Mouse (Mus musculus): ENCODE measurements around the gene Creb3l2.

Gene Creb3l2

DNA sequence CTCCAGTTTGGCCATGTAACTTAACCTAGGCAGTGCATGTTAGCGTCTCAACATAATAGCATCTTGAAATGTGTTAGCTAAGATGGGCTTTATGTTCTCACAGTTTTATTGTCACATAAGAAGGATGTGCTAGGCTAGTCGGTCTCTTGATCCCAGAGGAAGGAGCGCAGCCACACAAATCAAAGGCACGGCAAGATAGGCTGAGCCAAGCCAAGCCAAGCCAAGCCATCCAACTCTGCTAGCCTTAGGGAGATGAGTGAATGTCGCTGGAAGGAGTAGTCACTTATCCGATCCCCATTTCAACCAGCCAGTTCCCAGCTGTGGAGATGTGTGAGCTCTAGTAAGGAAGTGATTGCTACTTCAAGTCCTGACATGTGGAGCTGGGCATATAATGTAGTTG is 75.0 kb downstream of the Creb3l2 start:
- no peak for DNase-seq

DNA sequence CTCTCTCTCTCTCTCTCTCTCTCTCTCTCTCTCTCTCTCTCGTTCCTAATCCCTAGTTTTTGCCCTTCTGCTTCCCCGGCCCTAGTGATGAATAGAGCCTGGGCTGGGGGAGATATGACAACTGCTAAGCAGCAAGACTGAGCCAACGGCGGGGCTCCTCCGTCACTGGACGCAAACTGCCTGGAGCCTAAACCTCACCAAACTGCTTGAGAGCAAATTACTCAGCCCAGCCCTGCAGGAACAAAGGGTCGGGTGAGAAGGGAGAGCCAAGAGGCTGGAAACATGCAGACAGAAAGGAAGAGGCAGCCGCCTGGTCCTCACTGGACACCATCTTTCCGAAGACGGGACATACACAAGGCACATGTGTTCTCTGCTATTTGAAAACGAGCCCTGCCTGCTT is 76.8 kb downstream of the Creb3l2 start:
- no peak for DNase-seq

DNA sequence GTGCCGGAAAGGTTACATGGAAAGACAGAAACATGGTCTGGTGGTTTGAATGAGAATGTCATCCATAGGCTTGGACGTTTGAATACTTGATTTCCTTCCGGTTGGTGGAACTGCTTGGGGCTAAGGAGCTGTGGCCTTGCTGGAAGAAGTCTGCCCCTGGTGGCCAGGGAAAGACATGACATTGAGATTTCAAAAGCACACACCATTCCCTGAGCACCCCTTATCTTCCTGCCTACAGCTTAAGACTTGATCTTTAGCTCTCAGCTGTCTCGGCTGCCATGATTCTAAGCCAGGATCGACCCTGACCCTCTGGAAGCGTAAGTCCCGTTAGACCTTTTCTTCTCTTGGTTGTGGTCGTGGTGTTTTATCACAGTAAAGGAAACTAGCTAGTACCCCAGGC is 77.6 kb downstream of the Creb3l2 start:
- DNase-seq: no peak

DNA sequence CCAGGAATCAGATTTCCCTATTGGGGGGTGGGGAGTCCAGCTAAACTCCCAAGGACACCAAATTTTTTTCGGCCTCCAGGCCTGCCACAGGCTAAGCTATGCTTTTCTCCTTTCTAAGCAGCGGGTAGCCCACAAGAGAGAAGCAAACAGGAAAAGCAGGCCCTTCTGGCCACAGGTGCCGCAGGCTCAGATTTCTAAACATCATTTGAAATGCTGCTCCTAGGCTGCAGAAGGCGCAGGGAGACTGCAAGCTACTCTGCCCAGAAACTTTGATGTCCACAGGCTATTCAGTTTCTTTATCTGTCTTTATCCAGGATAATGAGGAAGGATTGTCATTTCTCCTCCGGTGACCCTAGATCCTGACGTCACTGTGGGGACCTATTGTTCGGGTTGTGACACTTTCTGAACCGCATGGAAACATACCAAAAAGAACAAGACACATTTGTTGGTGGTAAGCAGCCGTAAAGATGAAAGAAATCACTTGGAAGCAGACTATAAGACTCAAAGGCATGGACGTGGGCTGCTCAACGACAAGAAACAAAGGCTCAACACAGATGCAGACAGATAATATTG is 81.0 kb downstream of the Creb3l2 start:
- DNase-seq: no peak

GRCm38 (mm10) chr6:37354449-37355179 is 87.3 kb downstream of the Creb3l2 start:
- DNase-seq: peak; percentile 46

- no peak for DNase-seq
These were observed 88.3 kb downstream of the Creb3l2 start for GRCm38 (mm10) chr6:37353616-37354015.

GRCm38 (mm10) chr6:37351731-37352380 is 90.1 kb downstream of the Creb3l2 start:
- DNase-seq: peak; percentile 51

- no peak for DNase-seq
These were observed 91.6 kb downstream of the Creb3l2 start for GRCm38 (mm10) chr6:37350315-37350714.

- DNase-seq: no peak
These were observed 94.3 kb downstream of the Creb3l2 start for GRCm38 (mm10) chr6:37347606-37348005.

DNA sequence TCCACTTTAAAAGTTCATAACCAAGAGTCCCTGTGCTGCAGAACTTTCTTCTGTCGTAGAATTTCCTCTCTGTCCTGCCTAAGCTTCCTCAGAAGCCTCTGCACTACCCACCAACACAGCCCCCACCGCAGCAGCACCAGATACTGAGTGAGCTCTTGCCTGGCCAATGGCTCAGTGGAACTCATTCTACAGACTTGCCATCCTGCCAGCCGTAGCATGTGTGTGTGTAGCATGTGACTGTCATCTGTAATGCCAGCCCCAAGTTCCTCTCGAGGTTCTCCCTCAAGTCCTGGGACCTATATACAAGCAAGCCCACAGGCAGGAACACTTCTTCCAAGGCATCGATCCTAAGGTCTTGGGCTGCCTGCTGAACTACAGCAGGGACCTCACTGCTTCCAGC is 103.9 kb downstream of the Creb3l2 start:
- DNase-seq: no peak

DNA sequence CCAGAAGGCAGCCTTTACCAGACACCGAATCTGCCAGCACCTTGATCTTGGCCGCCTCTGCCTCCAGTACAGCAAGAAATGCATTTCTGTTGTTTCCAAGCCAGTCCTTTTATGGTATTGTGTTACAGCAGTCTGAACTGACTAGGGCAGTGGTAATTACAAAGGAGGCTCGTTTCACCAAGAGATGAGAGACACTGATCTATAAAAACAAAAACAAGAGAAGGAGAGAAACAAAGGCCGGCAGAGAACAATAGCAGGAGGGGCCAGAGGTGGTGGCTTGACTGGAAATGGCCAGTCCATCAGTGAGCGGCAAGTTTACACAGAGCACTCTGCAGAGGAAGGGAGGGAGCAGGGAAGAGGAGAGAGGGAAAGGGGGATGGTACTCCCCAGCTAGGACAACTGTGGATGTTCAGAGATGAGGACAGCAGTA is 105.1 kb downstream of the Creb3l2 start:
- DNase-seq: no peak

DNA sequence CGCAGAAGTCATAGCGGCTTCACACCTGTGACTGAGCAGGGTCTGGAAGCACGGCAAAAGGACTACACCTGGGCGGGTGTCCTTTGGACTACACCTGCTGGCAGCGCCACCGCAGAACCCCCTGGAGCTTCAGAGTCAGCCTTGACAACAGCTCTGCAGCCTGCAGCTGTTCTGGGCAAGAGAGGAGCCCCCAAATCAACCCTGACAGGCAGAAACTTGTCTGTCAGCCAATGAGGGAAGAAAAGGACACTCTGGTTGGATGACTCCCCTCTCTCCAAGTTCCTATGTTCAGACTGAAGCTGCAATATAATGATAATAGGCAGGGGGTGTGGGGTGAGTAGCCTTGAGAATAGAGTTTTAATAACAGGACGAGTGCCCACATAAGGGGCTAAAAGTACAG is 105.6 kb downstream of the Creb3l2 start:
- DNase-seq: no peak

DNA sequence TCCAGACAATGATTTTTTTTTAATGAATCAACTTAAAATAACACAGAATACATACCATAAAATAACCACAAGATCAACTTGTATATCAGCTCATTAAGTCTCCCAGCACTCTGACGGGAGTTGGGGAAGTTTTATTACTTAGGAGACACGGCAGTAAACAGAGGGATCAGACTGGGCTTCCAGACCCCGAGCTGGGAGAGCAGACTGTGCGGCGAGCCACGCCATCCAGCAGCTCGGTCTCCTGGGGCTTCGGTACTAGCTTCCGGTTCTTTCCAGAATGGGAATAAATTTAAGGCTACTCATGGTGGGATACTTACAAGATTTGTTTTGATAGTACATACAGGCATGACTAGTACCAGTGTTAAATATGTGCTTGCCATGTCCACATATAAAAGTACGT is 109.1 kb downstream of the Creb3l2 start:
- DNase-seq: no peak

- no peak for DNase-seq
These were observed 111.8 kb downstream of the Creb3l2 start for GRCm38 (mm10) chr6:37329901-37330864.

- DNase-seq: no peak
These were observed 112.6 kb downstream of the Creb3l2 start for GRCm38 (mm10) chr6:37329376-37329775.

DNA sequence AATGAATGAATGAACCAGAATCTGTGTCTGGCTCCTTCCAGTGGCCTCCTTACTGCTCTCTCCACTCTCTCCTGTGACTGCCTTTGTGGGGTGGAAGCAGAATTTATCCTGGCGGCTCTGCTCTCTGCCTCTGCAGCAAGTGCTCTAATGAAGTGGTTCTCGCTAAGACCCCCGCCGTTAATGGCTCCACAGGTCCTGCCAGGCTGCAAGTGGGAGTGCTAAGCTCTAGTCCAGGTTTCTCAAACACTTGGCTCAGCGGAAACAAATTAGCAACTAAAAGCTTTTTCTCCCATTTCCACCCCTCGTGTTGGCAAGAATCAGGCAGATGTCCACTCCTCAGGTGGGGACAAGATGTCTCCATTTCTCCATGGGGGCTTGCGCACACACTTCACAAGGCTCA is 113.3 kb downstream of the Creb3l2 start:
- DNase-seq: no peak

DNA sequence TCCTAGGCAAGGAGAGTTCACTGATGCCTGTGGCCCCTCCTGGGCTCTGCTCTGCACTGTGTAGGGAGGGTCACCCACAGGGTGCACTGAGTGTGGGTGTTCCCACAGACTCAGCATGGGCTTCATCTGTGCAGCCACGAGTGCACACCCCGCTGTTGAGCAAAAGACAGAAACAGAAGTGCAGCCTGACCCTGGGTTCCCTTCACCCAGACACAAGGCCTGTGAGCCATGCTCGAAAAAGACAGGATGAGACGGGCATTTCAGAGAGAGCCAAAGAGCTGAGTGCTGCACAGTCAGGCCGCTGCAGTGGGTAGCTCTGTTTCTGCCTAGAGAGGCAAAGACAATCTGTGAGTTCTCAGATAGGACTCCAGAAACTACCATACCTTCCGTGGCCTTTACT is 114.4 kb downstream of the Creb3l2 start:
- no peak for DNase-seq

GRCm38 (mm10) chr6:37326603-37326955 is 115.4 kb downstream of the Creb3l2 start:
- DNase-seq: no peak

DNA sequence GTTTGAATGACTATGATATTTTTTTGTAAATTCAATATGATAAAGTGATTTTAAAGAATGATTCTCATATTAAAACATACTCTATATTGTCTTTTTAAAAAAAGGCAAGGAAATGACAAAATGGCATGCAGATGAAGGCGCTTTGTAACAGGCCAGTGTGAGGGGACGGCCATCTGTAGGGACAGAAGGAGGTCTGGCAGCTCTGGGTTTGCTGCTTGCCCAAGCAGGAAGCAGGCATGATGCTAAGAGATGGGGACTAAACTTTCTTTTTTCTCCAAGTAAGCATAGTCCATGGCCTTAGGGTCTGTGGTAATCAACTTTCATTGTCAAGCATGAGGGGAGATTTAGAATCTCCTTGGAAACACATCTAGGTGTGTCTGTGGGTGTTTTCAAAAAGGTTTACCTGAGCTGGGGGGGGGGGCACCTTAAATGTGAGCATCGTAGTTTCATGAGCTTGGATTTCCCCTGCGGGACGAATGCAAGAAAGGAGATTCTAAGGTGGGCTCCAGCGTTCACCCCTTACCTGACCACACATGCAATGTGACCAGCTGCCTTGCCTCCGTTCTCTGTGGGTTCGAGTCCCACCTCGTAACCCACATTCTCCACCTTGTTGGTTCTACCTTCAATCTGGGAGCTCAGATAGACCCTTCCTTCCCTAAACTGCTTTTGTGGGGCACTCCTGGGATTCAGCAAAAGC is 115.9 kb downstream of the Creb3l2 start:
- DNase-seq: no peak

DNA sequence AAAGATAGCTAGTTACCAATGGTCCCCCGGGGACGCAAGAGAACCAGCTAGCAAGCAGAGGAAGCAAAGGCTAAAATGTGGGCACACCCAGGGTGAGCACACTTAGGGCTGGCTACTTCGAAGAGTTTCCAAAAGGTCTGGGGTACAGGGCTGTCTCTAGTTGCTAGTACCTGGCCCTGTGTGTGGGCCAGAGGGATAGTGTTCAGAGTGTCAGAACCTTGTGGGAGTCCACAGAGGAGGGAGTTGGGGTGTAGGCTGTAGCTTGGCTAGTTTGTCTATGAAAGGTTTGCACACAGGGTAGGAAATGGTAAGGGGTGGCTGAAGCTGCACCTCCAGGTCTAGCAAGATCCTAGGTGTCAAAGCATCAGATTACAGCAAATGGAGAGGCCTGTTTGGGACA is 116.9 kb downstream of the Creb3l2 start:
- DNase-seq: no peak

- no peak for DNase-seq
These were observed 119.3 kb downstream of the Creb3l2 start for GRCm38 (mm10) chr6:37322641-37323040.

DNA sequence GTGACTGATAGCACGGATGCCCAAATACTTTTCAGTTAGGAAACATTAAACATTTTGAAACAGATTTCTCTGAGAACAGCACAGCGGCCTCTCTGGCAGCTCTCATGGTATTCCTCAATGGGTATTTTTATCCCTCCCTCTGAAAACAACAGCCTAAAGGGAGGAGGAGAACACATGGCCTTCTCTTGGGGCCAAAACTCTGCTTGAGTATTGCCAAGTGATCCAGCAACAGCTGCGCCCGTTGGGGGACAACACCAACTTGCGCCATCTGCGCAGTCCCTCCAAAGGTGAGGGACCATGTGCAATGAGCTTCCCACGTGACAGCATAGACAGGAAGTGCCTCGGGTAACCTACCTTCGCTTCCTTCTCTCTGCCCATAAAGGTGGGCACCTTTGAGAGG is 119.9 kb downstream of the Creb3l2 start:
- DNase-seq: peak; percentile 66

GRCm38 (mm10) chr6:37317904-37318303 is 124.0 kb downstream of the Creb3l2 start:
- DNase-seq: no peak
